Mouse (Mus musculus) MEL (cell line): ENCODE measurements around the gene Shbg.

Source experiments
- CHD2 ChIP-seq: IDR thresholded peaks from 2 replicates; pipeline ENCODE4 v1.6.1; 2011; ENCODE audit warnings: low read length, improper control_type of control experiment
- CTCF ChIP-seq, 3 experiments: IDR thresholded peaks in 2 of 3; conservative IDR thresholded peaks in 1 of 3; 2 replicates each; pipeline ENCODE4 v1.5.1; 2011 to 2012; ENCODE audit warnings: low read length in 3 of 3, low read depth in 2 of 3, mild to moderate bottlenecking in 2 of 3, improper control_type of control experiment in 1 of 3, inconsistent platforms in 1 of 3, mixed read lengths in 1 of 3, moderate library complexity in 1 of 3; ENCODE audit not compliant: control insufficient read depth in 1 of 3, insufficient read depth in 1 of 3, poor library complexity in 1 of 3, severe bottlenecking in 1 of 3
- EP300 ChIP-seq, 2 experiments: IDR thresholded peaks; 2 replicates each; pipeline ENCODE4 v1.6.1; 2011; ENCODE audit warnings: improper control_type of control experiment in 2 of 2, low read length in 2 of 2, low read depth in 1 of 2, mild to moderate bottlenecking in 1 of 2
- MAFK ChIP-seq: IDR thresholded peaks from 2 replicates; pipeline ENCODE4 v1.6.1; 2011; ENCODE audit warnings: low read depth, mild to moderate bottlenecking, low read length, improper control_type of control experiment, borderline replicate concordance
- MEF2A ChIP-seq: IDR thresholded peaks from 2 replicates; pipeline ENCODE4 v1.6.1; 2014; ENCODE audit warnings: low read depth, mild to moderate bottlenecking, inconsistent platforms, low read length, improper control_type of control experiment; ENCODE audit not compliant: poor library complexity, insufficient replicate concordance, severe bottlenecking; ENCODE audit errors: extremely low read depth
- NRF1 ChIP-seq: IDR thresholded peaks from 2 replicates; pipeline ENCODE4 v1.6.1; 2014; ENCODE audit warnings: low read depth, mild to moderate bottlenecking, inconsistent platforms, low read length, improper control_type of control experiment, moderate library complexity; ENCODE audit not compliant: poor library complexity, insufficient read depth, severe bottlenecking
- POLR2A ChIP-seq, 2 experiments: IDR thresholded peaks; 2 replicates each; pipeline ENCODE4 v1.6.1; 2011 to 2012; ENCODE audit warnings: low read length in 2 of 2, mild to moderate bottlenecking in 2 of 2, control low read depth in 1 of 2, improper control_type of control experiment in 1 of 2, low read depth in 1 of 2, moderate library complexity in 1 of 2; ENCODE audit not compliant: control insufficient read depth in 1 of 2, insufficient read depth in 1 of 2, poor library complexity in 1 of 2
- POLR2AphosphoS2 ChIP-seq: IDR thresholded peaks from 2 replicates; pipeline ENCODE4 v1.6.1; 2011; ENCODE audit warnings: low read length, improper control_type of control experiment
- RCOR1 ChIP-seq: IDR thresholded peaks from 2 replicates; pipeline ENCODE4 v1.6.1; 2012; ENCODE audit warnings: low read depth, mild to moderate bottlenecking, inconsistent platforms, low read length, improper control_type of control experiment
- TBP ChIP-seq: IDR thresholded peaks from 2 replicates; pipeline ENCODE4 v1.8.0; 2011; ENCODE audit warnings: low read depth, low read length, improper control_type of control experiment
- UBTF ChIP-seq: IDR thresholded peaks from 2 replicates; pipeline ENCODE4 v1.6.1; 2012; ENCODE audit warnings: low read depth, mild to moderate bottlenecking, inconsistent platforms, low read length, improper control_type of control experiment, moderate library complexity, borderline replicate concordance; ENCODE audit not compliant: insufficient read depth
- USF1 ChIP-seq: IDR thresholded peaks from 2 replicates; pipeline ENCODE4 v1.6.1; 2014; ENCODE audit warnings: low read depth, mild to moderate bottlenecking, inconsistent platforms, low read length, improper control_type of control experiment, moderate library complexity
- ZKSCAN1 ChIP-seq: IDR thresholded peaks from 2 replicates; pipeline ENCODE4 v1.6.1; 2012; ENCODE audit warnings: low read depth, mild to moderate bottlenecking, inconsistent platforms, low read length, improper control_type of control experiment, moderate library complexity
- ZMIZ1 ChIP-seq: IDR thresholded peaks from 2 replicates; pipeline ENCODE4 v1.6.1; 2012; ENCODE audit warnings: low read depth, mild to moderate bottlenecking, inconsistent platforms, low read length, improper control_type of control experiment, moderate library complexity

GRCm38 (mm10) chr11:69604347-69604746 lies 13.4 kb downstream of the Shbg start:
- TF ChIP-seq CTCF (IDR thresholded peaks at IDR 0.05 in 2 of 3, conservative IDR thresholded peaks at IDR 0.05 in 1 of 3; ENCODE audit: control insufficient read depth in 1 of 3, insufficient read depth in 1 of 3, low read depth in 2 of 3, low read length in 3 of 3, poor library complexity in 1 of 3, severe bottlenecking in 1 of 3) (no peak), USF1 (no peak), MEF2A (no peak), TBP (no peak), RCOR1 (no peak), POLR2AphosphoS2 (no peak), CHD2 (no peak), MAFK (no peak), NRF1 (no peak), EP300 (IDR thresholded peaks at IDR 0.05; ENCODE audit: low read depth in 1 of 2, low read length in 2 of 2) (no peak), ZMIZ1 (no peak), ZKSCAN1 (no peak), POLR2A (IDR thresholded peaks at IDR 0.05; ENCODE audit: control insufficient read depth in 1 of 2, insufficient read depth in 1 of 2, low read depth in 1 of 2, low read length in 2 of 2, poor library complexity in 1 of 2) (no peak), UBTF (no peak)
